10 mouse cellular contexts compared by ENCODE assay signal in genomic region chr5:25005532-25006129, GRCm38 (mm10).
DNase-seq lines count a peak whose midpoint lies in the region; ATAC-seq and TF ChIP-seq lines count a peak whose summit lies in the region.
"Had no signal": no experiment of that assay in that cellular context is flagged by ENCODE, and none has a peak within 500 bp of the region (broad histone marks: within the 10 kb centered on the region; RNA-seq: fewer than 3 reads in every experiment).

No protein-coding gene starts in this region.

- no peak for TF ChIP-seq CTCF in heart, postnatal 0 days (IDR thresholded peaks at IDR 0.05; ENCODE audit: low read depth)

- H3K9me3 ChIP-seq in liver, embryonic 11.5 days (ENCODE audit: control insufficient read depth, low read length), result no peaks in the 10 kb centered on the region
- H3K9me3 ChIP-seq in heart, postnatal 0 days (replicated peaks; ENCODE audit: control insufficient read depth, low read length), result no peaks in the 10 kb centered on the region
- H3K9me3 ChIP-seq: neural tube, embryonic 12.5 days had no signal

- ATAC-seq in liver, embryonic 11.5 days (replicated peaks; ENCODE audit: low FRiP score), result no peak
- ATAC-seq in heart, postnatal 0 days (ENCODE audit: insufficient read depth, low read depth), result peak; percentile 10; the same call in 1 of the 2 replicates
- no peak for ATAC-seq in megakaryocyte-erythroid progenitor cell, adult 5-6 weeks (replicated peaks; ENCODE audit: low FRiP score, low TSS enrichment, poor library complexity, severe bottlenecking)
- ATAC-seq: hindbrain, postnatal 0 days had no signal

- no peak overlapping the region for H3K4me3 ChIP-seq in liver, embryonic 11.5 days (ENCODE audit: low read depth, low read length)
- H3K4me3 ChIP-seq in heart, postnatal 0 days (ENCODE audit: low read depth, low read length), result no peak overlapping the region
- H3K4me3 ChIP-seq: neural tube, embryonic 12.5 days had no signal

- H3K27ac ChIP-seq in liver, embryonic 11.5 days (ENCODE audit: low read depth, low read length), result no peak overlapping the region
- H3K27ac ChIP-seq in heart, postnatal 0 days (ENCODE audit: low read depth), result peak overlapping the region; percentile 66
- H3K27ac ChIP-seq: hindbrain, postnatal 0 days; neural tube, embryonic 12.5 days had no signal

- H3K27me3 ChIP-seq in liver, embryonic 11.5 days (replicated peaks; ENCODE audit: control insufficient read depth, insufficient read depth, low read length), result no peaks in the 10 kb centered on the region
- H3K27me3 ChIP-seq in heart, postnatal 0 days (ENCODE audit: control insufficient read depth, insufficient read depth, low read length), result no peaks in the 10 kb centered on the region
- H3K27me3 ChIP-seq: neural tube, embryonic 12.5 days had no signal

- no peak overlapping the region for H3K9ac ChIP-seq in liver, embryonic 11.5 days (ENCODE audit: low read depth, low read length)
- no peak overlapping the region; the same call in 1 of the 2 replicates for H3K9ac ChIP-seq in heart, postnatal 0 days (replicated peaks; ENCODE audit: low read depth, low read length)
- H3K9ac ChIP-seq: neural tube, embryonic 12.5 days had no signal

- H3K4me1 ChIP-seq in liver, embryonic 11.5 days (replicated peaks; ENCODE audit: control insufficient read depth, insufficient read depth, low read length), result peaks cover 16% of the 10 kb centered on the region
- H3K4me1 ChIP-seq in heart, postnatal 0 days (ENCODE audit: control insufficient read depth, insufficient read depth), result peaks cover 46% of the 10 kb centered on the region

- 19% methylated on average over 6 of the region's 6 CpGs for WGBS in liver, embryonic 11.5 days
- WGBS in heart, postnatal 0 days, result 13% methylated on average over 6 of the region's 6 CpGs

- no peaks in the 10 kb centered on the region for H3K36me3 ChIP-seq in liver, embryonic 11.5 days (ENCODE audit: control insufficient read depth, insufficient read depth, low read length)
- no peaks in the 10 kb centered on the region for H3K36me3 ChIP-seq in heart, postnatal 0 days (replicated peaks; ENCODE audit: control insufficient read depth, insufficient read depth, low read length)
- H3K36me3 ChIP-seq: neural tube, embryonic 12.5 days had no signal

- H3K4me2 ChIP-seq in liver, embryonic 11.5 days, result no peak overlapping the region
- no peak overlapping the region for H3K4me2 ChIP-seq in heart, postnatal 0 days (ENCODE audit: low read depth, low read length)
- H3K4me2 ChIP-seq: neural tube, embryonic 12.5 days had no signal

- DNase-seq in liver (peak; percentile 21), R1 (ENCODE audit: low read depth, low spot score) (peak; percentile 37)
- DNase-seq in liver, embryonic 11.5 days (ENCODE audit: low spot score), result no peak
- DNase-seq in heart, postnatal 0 days (ENCODE audit: low spot score), result peak; percentile 39
- DNase-seq in lung, postnatal 36 days, result peak; percentile 27
- no peak for DNase-seq in cerebellum, adult 11 months
- no peak for DNase-seq in testis, postnatal 14 days (ENCODE audit: low spot score)

- no peak for TF ChIP-seq EP300 in heart, postnatal 0 days (IDR thresholded peaks at IDR 0.05; ENCODE audit: low read depth)

Comparison
In these comparisons a context has a peak if more than half of its experiments do, and no peak if none do; other contexts are left out.
1. DNase-seq: peak in liver (single experiment), R1 (single experiment), heart, postnatal 0 days (single experiment) and lung, postnatal 36 days (single experiment); none in liver, embryonic 11.5 days (single experiment), cerebellum, adult 11 months (single experiment) and testis, postnatal 14 days (single experiment).